Mouse (Mus musculus) bone marrow macrophage, adult 2 months (primary cell): Measurements from ENCODE around the gene Sgip1.

Experiments
- CTCF ChIP-seq: IDR thresholded peaks from 2 replicates; pipeline ENCODE4 v1.5.1; 2012; ENCODE audit warnings: low read depth, mild to moderate bottlenecking, low read length, moderate library complexity
- POLR2A ChIP-seq: IDR thresholded peaks from 2 replicates; pipeline ENCODE4 v1.6.1; 2012; ENCODE audit warnings: mild to moderate bottlenecking, low read depth, low read length, borderline replicate concordance

DNA sequence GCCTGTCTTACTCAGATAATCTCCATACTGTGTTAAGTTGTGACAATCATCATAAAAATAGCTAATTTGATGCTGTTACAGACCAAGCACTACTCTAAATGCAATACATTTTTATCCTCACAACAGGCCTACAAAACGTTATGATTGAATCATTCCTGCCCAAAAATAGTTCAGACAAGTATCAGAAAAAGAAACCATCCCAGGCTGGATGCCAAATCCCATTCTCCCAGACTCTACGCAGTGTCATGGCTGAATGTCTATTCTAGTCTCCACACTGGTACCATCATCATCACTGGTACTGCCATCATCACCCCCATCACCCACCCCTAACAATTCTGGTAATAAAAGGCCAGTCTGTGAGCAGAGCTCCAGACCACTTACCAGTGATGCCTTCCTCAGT lies 211.4 kb downstream of the Sgip1 start:
- TF ChIP-seq CTCF (no peak), POLR2A (no peak)
